Mouse (Mus musculus) C2C12 (cell line): ENCODE data around the gene Mettl27.

ENCODE experiments used
- CTCF ChIP-seq: IDR thresholded peaks from one replicate; pipeline ENCODE4 v1.5.1; 2011; ENCODE audit not compliant: control insufficient read depth, insufficient read depth, insufficient read length
- MYOD1 ChIP-seq: IDR thresholded peaks from one replicate; pipeline ENCODE4 v1.6.1; 2011; ENCODE audit warnings: low read depth; ENCODE audit not compliant: control insufficient read depth, insufficient read length

DNA sequence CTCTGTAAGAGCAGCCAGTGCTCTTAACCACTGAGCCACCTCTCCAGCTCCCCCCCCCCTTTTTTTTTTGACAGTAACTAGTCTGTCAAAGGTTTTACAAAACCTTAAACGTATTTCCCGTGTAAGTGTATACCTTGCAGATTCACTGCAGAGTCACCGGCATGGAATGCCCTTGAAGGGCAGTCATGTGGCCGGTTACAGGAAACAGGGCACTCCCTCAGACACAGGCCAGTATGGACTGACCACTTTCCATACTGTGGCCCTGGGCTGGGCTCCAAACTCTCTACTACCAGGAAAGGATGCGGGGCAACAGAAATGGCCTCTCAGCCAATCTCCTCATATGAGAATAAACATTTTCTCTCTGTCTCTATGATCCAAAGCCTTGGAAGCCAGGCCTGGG lies 23.3 kb downstream of the Mettl27 start:
- no peak for TF ChIP-seq CTCF
- no peak for TF ChIP-seq MYOD1
